Mouse (Mus musculus) olfactory bulb, adult 2 months (tissue): ENCODE data around the gene Bche. TPM values are rescaled to one million over a fixed set of nuclear protein-coding genes. Genes with fewer than 3 reads are reported as not detected.
A peak's percentile ranks its signal among the peaks of the same experiment; 100 is the strongest.

Experiments
- H3K27ac ChIP-seq: fragments of 200-500 bp; 2 replicates; pipeline ENCODE4 v1.5.1; 2012; ENCODE audit warnings: low read depth, low read length; ENCODE audit not compliant: insufficient read depth
- H3K4me1 ChIP-seq: fragments of 200-500 bp; 2 replicates; pipeline ENCODE4 v1.6.1; 2012; ENCODE audit warnings: low read length; ENCODE audit not compliant: control insufficient read depth, insufficient read depth
- H3K4me3 ChIP-seq: fragments of 200-500 bp; 2 replicates; pipeline ENCODE4 v1.5.1; 2012; ENCODE audit warnings: mild to moderate bottlenecking, low read depth, low read length, moderate library complexity; ENCODE audit not compliant: insufficient read depth
- CTCF ChIP-seq: fragments of 200-500 bp; IDR thresholded peaks from 2 replicates; pipeline ENCODE4 v1.5.1; 2012; ENCODE audit warnings: low read depth, mild to moderate bottlenecking, low read length, moderate library complexity; ENCODE audit not compliant: insufficient read depth
- POLR2A ChIP-seq: fragments of 200-500 bp; IDR thresholded peaks from 2 replicates; pipeline ENCODE4 v1.6.1; 2012; ENCODE audit warnings: mild to moderate bottlenecking, low read depth, low read length, moderate library complexity; ENCODE audit not compliant: insufficient read depth
- WGBS: fragments of 180-500 bp; shearing (Covaris S2); methylation state at CpG from one replicate; pipeline ENCODE4 v1.1.7; 2018; 5-methylcytosine and 5-hydroxymethylcytosine counted together
- polyA plus RNA-seq: library from polyadenylated mRNA; stranded (reverse); fragments of >200 nt; gene quantifications from 2 replicates; pipeline ENCODE4 v1.2.4, GENCODE M21; 2012; ENCODE audit warnings: low replicate concordance; ENCODE audit not compliant: missing spikeins, insufficient read depth, insufficient read length

Bche gene
- polyA plus RNA-seq: not detected in 2 replicates

DNA sequence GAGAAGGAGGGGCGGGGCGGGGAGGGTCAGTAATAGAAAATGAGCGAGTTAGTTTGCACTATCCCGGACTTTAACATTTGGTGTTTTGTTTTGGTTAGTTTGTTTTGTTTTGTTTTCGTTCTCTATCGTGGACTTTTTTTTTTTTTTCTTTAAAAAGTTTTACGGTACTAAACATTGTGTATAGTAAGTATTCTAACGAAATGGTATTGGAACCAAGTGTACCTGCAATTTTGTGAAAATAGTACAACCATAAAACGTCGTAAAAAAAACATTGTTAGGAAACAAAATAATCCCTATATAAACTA, at the start of gene Bche:
Gene Bche (minus strand): TSS at position 6 of the 305 bp plus-strand sequence.
- TF ChIP-seq POLR2A (no peak), CTCF (no peak)

DNA sequence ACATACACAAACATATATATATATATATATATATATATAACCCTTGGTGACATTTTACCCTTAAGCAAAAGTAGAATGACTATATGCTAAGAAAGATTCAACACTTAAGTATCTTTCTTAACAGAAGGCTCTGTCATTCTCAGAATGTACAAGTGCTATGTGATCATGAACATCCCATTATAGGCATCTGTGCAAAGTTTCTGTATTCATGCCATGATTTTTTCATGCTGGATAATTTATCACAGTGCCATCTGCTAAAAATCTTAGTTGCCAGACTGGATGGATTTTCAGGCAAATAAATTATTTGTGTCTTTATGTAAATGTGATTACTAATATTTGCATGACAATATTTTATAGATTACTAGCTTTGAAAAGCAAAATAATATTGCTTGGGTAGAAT, 33.8 kb upstream of the Bche start:
- no peak overlapping the region for H3K4me3 ChIP-seq
- H3K4me1 ChIP-seq: no peaks in the 10 kb centered on the region
- H3K27ac ChIP-seq: no peak overlapping the region
- TF ChIP-seq CTCF (no peak), POLR2A (no peak)

More for the DNA sequence above, at the start of gene Bche:
- WGBS: 7% methylated on average over 10 of the region's 10 CpGs
- peak within 1 kb of the TSS; percentile 52 for H3K4me3 ChIP-seq
- H3K4me1 ChIP-seq: peaks cover 6% of the 10 kb centered on the region
- no peak within 1 kb of the TSS for H3K27ac ChIP-seq

DNA sequence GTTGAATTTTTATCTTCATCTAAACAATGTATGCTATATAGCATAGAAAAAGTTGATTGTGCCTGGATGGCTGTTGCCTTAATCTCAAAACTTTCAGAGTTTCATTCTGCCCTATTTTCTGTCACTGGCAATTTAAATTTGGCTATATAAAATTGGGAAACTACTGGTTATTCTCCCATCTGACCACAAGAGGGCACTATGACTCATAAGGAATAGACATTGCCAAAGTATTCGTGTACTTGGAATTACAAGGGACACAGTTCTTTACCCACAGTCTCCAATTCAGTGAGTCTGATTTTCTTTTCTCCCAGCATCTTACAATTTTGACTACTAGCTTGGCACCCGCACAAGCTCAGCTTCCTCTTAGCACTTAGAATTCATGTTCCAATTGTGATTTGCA, 23.5 kb upstream of the Bche start:
- no peak overlapping the region for H3K27ac ChIP-seq
- TF ChIP-seq CTCF: no peak
- TF ChIP-seq POLR2A: no peak
- WGBS: 32% methylated on average over 2 of the region's 2 CpGs
- no peaks in the 10 kb centered on the region for H3K4me1 ChIP-seq
- no peak overlapping the region for H3K4me3 ChIP-seq

DNA sequence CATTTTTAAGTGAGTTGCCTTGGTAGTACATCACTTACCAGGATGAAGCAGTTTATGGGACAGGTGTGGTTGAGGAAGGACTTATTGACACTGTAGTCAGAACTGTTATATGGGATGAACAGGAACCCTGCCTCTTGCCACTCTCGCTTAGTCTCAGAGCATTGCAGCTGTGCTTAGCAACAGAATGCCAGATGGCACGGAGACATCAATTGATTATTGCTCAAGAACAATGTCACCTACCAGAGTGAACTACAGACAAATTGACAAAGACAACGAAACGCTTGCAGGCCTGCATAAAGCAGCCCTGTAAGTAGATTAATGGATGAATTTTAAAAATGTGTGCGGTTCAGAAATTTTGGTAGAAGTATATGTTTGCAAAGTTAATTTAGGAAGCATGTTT, 21.3 kb upstream of the Bche start:
- WGBS: 72% methylated on average over 5 of the region's 5 CpGs
- H3K27ac ChIP-seq: no peak overlapping the region
- TF ChIP-seq POLR2A: no peak
- no peak for TF ChIP-seq CTCF
- no peak overlapping the region for H3K4me3 ChIP-seq
- no peaks in the 10 kb centered on the region for H3K4me1 ChIP-seq

DNA sequence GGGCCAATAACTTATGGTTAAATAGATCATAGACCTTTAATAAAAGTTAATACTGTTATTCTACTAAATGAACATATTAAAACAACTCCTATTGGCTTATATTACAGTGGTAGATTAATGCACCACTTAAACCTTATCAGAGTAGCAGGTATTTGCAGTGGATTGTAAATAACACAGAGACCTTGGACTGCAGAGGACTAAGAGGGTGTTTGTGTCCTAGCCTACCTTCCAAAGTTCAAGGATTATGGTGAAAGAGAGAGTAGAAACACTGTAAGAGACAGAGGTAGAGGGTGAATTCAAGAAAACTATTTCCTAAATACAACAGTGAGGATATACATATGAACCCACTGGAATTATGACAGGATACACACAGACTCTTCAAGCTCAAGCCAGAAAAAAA, 17.5 kb upstream of the Bche start:
- H3K4me3 ChIP-seq: no peak overlapping the region
- H3K4me1 ChIP-seq: no peaks in the 10 kb centered on the region
- H3K27ac ChIP-seq: no peak overlapping the region
- TF ChIP-seq POLR2A (no peak), CTCF (no peak)

DNA sequence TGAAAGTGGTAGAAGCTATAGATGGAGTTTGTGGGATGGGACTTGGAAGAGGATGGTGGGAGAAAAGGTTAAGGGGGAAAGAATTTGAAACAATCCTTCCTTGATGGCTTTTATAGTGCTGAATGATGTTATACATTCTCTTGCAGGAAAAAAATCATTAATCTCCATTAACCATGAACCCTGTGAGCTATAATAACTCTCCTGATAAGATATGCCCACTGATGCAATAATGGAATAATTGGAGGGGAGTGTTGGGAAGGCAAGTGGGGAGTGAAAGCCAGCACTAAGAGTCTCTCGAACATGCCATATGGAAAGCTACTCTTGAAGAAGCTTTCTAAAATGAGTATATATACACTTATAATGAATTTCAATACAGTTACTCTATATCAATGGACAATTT, 16.7 kb upstream of the Bche start:
- H3K4me3 ChIP-seq: no peak overlapping the region
- H3K27ac ChIP-seq: no peak overlapping the region
- 100% methylated on average over 1 of the region's 1 CpGs for WGBS
- no peak for TF ChIP-seq CTCF
- TF ChIP-seq POLR2A: no peak
- no peaks in the 10 kb centered on the region for H3K4me1 ChIP-seq

DNA sequence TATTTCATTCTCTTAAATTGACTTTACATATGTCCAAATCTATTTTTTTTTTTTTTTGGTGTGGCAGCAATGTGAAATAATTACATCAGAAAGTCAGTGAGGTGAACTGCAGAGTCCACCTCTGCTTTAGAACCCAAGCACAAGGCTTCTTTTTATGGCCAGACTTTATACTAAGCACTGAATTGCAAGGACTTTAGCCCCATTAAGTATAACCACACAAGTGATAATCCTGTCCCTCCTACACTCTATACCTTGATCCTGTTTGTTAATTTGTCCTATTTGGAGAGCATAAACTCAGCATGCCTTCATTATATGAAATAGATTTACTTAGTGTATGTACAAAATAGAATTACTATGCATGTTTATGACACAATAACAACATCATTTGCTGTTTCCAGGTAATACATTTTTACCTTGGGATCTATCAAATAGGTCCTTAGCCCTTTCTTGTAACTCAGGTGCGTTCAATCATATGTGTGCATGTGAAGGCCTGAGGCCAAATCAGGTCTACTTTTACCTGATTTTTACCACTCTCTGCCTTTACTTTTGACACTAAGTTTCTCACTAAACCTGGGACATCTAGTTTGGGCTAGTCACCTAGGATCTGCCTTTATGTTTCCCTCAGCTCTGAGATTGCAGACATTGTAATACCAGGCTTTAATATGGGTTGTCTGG, 9.5 kb upstream of the Bche start:
- H3K4me3 ChIP-seq: no peak overlapping the region
- no peaks in the 10 kb centered on the region for H3K4me1 ChIP-seq
- 94% methylated on average over 1 of the region's 1 CpGs for WGBS
- no peak overlapping the region for H3K27ac ChIP-seq
- TF ChIP-seq POLR2A (no peak), CTCF (no peak)

DNA sequence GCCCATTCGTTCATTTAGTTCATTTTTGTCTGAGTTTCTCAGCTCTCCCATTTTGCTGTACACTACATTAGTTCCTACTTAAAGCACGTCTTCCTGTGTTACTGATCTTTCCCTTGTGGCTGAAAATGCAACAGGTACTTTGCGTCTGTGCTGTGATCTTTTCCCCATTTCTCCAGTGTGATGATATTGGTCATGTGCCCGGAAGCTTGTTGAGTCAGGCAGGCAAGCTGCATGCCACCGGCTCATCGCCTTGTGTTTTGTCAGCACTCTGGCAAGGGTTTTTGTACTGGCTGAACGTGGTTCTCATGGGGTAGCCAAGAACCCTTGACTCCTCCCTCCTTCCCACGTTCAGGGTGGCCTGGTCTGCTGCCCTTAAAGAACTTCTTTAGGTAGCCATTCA, 1.7 kb upstream of the Bche start:
- TF ChIP-seq CTCF (no peak), POLR2A (no peak)
- Histone ChIP-seq H3K27ac (no peak overlapping the region), H3K4me3 (no peak overlapping the region), H3K4me1 (peaks cover 6% of the 10 kb centered on the region)
- 65% methylated on average over 8 of the region's 8 CpGs for WGBS

DNA sequence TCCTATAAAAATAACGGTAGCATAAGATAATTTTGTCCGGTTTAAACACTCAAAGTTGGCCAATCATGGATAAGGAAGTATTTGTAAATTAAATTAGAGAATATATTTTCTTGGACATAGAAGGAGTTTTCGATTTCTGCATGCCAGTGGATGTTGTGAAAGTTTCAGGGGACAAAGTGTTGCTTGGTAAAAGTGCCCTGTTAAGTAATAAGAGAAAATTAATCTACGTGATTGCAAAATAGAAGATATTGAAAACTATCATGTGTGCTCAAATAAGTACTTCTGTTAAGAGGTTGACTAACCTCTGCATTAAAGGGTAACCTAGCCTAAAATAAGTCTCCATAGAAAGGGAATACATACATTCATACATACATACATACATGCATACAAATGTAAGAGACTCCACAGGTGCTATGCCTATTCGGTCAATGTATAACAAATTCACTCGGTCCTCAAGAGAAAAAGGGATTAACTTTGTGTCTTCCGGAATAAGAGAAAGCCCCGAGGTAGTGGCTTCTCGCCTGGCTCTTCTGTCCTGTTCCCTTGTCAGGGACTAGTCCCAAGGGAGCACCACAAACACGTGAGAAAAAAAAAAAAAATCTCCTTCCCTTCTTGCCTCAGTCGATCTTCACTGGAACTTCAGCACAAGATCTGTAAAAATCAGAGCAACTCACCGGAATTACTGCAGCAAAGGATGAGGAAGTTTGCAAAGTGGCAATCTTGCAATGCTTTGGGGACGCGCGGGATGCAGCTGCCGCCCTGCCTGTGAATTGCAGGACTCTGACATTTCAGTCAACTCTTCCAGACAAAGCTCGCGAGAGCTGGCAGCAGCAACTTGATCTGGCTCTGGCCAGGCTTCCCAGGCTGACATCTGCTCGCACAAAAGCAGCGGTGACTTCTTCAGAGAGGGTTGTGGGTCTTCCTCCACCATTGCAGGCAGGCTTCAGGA, 480 bp downstream of the Bche start:
- peak overlapping the region; percentile 52 for H3K4me3 ChIP-seq
- 18% methylated on average over 20 of the region's 20 CpGs for WGBS
- H3K4me1 ChIP-seq: peaks cover 6% of the 10 kb centered on the region
- no peak overlapping the region for H3K27ac ChIP-seq
- no peak for TF ChIP-seq POLR2A
- TF ChIP-seq CTCF: no peak

DNA sequence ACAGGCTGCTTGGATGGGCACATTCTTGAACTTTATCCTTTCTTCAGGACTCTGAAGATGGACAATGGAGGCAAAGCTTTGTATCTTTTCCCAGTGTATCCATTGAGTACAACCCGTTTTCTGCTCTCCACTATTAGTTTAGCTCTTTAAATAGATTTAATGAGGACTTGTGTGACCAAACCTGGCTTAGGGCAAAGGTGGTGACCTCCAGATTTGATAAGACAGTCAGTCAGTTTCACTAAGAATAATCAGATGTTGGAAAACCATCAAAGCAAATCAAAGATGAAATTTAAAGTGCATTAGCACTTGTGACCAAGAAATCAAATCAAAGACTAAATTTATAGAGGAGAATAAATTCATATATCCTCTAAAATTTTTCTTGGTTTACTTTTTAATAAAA, 1.7 kb downstream of the Bche start:
- WGBS: 52% methylated on average over 1 of the region's 1 CpGs

More for the DNA sequence above, 1.7 kb downstream of the Bche start:
- Histone ChIP-seq H3K4me1 (peaks cover 6% of the 10 kb centered on the region), H3K4me3 (no peak overlapping the region), H3K27ac (no peak overlapping the region)
- no peak for TF ChIP-seq POLR2A
- no peak for TF ChIP-seq CTCF
